Mouse (Mus musculus) myocyte (in vitro differentiated cells): ENCODE measurements at regions not wholly inside any gene's neighbourhood (a gene's known extent, or its start where the extent isn't known, plus 50 kb on each side); places are given as distances from the start of the nearest gene placed in this dataset.

ENCODE experiments used
- CEBPB ChIP-seq: IDR thresholded peaks from 2 replicates; pipeline ENCODE4 v1.6.1; 2011; ENCODE audit warnings: mild to moderate bottlenecking, moderate library complexity; ENCODE audit not compliant: poor library complexity, insufficient read depth, severe bottlenecking
- E2F4 ChIP-seq: IDR thresholded peaks from one replicate; pipeline ENCODE4 v1.6.1; 2011; ENCODE audit warnings: mild to moderate bottlenecking, control low read depth, moderate library complexity; ENCODE audit not compliant: insufficient read depth
- MAX ChIP-seq: IDR thresholded peaks from one replicate; pipeline ENCODE4 v1.6.1; 2011; ENCODE audit warnings: low read depth, mild to moderate bottlenecking, control low read depth
- MYOD1 ChIP-seq, 3 experiments: IDR thresholded peaks; one replicate each; pipeline ENCODE4 v1.6.1; 2011; ENCODE audit warnings: control low read depth in 2 of 3, low read depth in 2 of 3, mild to moderate bottlenecking in 2 of 3, moderate library complexity in 1 of 3; ENCODE audit not compliant: insufficient read length in 2 of 3, control insufficient read depth in 1 of 3
- MYOG ChIP-seq, 3 experiments: IDR thresholded peaks; one replicate each; pipeline ENCODE4 v1.6.1; 2011; ENCODE audit warnings: control low read depth in 2 of 3, low read depth in 2 of 3, mild to moderate bottlenecking in 2 of 3; ENCODE audit not compliant: insufficient read length in 2 of 3, control insufficient read depth in 1 of 3, insufficient read depth in 1 of 3
- POLR2A ChIP-seq: IDR thresholded peaks from one replicate; pipeline ENCODE4 v1.6.1; 2011; ENCODE audit warnings: low read depth, mild to moderate bottlenecking, control low read depth, moderate library complexity; ENCODE audit not compliant: insufficient read length
- POLR2AphosphoS2 ChIP-seq: IDR thresholded peaks from one replicate; pipeline ENCODE4 v1.6.1; 2011; ENCODE audit warnings: low read depth, control low read depth; ENCODE audit not compliant: insufficient read length
- REST ChIP-seq: IDR thresholded peaks from one replicate; pipeline ENCODE4 v1.6.1; 2011; ENCODE audit warnings: mild to moderate bottlenecking, control low read depth, moderate library complexity; ENCODE audit not compliant: insufficient read depth, insufficient read length
- SRF ChIP-seq: IDR thresholded peaks from one replicate; pipeline ENCODE4 v1.6.1; 2011; ENCODE audit warnings: low read depth; ENCODE audit not compliant: control insufficient read depth, insufficient read length
- TCF12 ChIP-seq: IDR thresholded peaks from one replicate; pipeline ENCODE4 v1.6.1; 2011; ENCODE audit warnings: mild to moderate bottlenecking, control low read depth; ENCODE audit not compliant: poor library complexity, insufficient read depth, severe bottlenecking
- TCF3 ChIP-seq: IDR thresholded peaks from one replicate; pipeline ENCODE4 v1.6.1; 2011; ENCODE audit warnings: low read depth, control low read depth; ENCODE audit not compliant: insufficient read length
- USF1 ChIP-seq: IDR thresholded peaks from one replicate; pipeline ENCODE4 v1.6.1; 2011; ENCODE audit warnings: low read depth, mild to moderate bottlenecking, control low read depth, moderate library complexity

DNA sequence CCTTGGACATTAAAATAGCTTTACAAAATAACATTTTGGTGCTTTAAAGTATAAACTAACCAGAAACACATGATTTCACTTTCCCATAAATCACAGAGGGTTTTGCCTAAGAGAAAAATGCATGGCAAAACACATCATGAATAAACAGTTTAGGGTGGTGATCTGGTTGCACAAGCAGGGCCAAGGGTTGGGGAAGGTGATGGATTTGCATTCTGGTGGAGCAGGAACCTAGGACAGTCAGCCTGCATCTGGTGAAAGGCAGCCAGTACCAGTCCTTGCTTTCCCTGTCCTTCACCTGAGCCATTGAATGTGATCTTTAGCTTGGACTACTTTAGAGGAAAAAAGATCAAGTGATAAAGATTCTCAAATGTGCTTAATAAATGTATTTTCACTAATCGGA lies 138.1 kb downstream of the Fgf9 start:
- TF ChIP-seq POLR2A (no peak), SRF (no peak), CEBPB (no peak), E2F4 (no peak), USF1 (no peak), TCF12 (no peak), MYOG (IDR thresholded peaks at IDR 0.05; ENCODE audit: control insufficient read depth in 1 of 3, insufficient read depth in 1 of 3, insufficient read length in 2 of 3, low read depth in 2 of 3) (no peak), MAX (no peak), POLR2AphosphoS2 (no peak), TCF3 (no peak), MYOD1 (IDR thresholded peaks at IDR 0.05; ENCODE audit: control insufficient read depth in 1 of 3, insufficient read length in 2 of 3, low read depth in 2 of 3) (no peak), REST (no peak)
